Mouse (Mus musculus) C2C12 (cell line): ENCODE measurements around the gene Cyp27a1. TPM values are rescaled to one million over a fixed set of nuclear protein-coding genes. Genes with fewer than 3 reads are reported as not detected.

Experiments used
- H3K27me3 ChIP-seq: one replicate; pipeline ENCODE4 v1.6.1; 2011; ENCODE audit not compliant: control insufficient read depth, insufficient read depth, insufficient read length
- H3K36me3 ChIP-seq: one replicate; pipeline ENCODE4 v1.6.1; 2011; ENCODE audit not compliant: control insufficient read depth, insufficient read depth
- H3K4me3 ChIP-seq: one replicate; pipeline ENCODE4 v1.5.1; 2011; ENCODE audit warnings: mild to moderate bottlenecking, control low read depth; ENCODE audit not compliant: poor library complexity, insufficient read depth, severe bottlenecking
- H3K79me2 ChIP-seq: one replicate; pipeline ENCODE4 v1.6.1; 2011; ENCODE audit not compliant: control insufficient read depth, insufficient read depth
- H3K79me3 ChIP-seq: one replicate; pipeline ENCODE4 v1.6.1; 2011; ENCODE audit warnings: low read depth, control low read depth
- H3ac ChIP-seq: one replicate; pipeline ENCODE3; 2011; ENCODE audit warnings: low read depth; ENCODE audit not compliant: control insufficient read depth, insufficient read length
- CEBPB ChIP-seq: IDR thresholded peaks from one replicate; pipeline ENCODE4 v1.6.1; 2011; ENCODE audit warnings: low read depth, mild to moderate bottlenecking, control low read depth, moderate library complexity
- CTCF ChIP-seq: IDR thresholded peaks from one replicate; pipeline ENCODE4 v1.5.1; 2011; ENCODE audit not compliant: control insufficient read depth, insufficient read depth, insufficient read length
- FOSL1 ChIP-seq: IDR thresholded peaks from one replicate; pipeline ENCODE4 v1.8.0; 2011; ENCODE audit warnings: mild to moderate bottlenecking, low read length; ENCODE audit not compliant: poor library complexity, insufficient read depth, severe bottlenecking
- MAX ChIP-seq: IDR thresholded peaks from one replicate; pipeline ENCODE4 v1.6.1; 2011; ENCODE audit warnings: mild to moderate bottlenecking, control low read depth
- MYOD1 ChIP-seq: IDR thresholded peaks from one replicate; pipeline ENCODE4 v1.6.1; 2011; ENCODE audit warnings: low read depth; ENCODE audit not compliant: control insufficient read depth, insufficient read length
- MYOG ChIP-seq: IDR thresholded peaks from one replicate; pipeline ENCODE4 v1.6.1; 2011; ENCODE audit not compliant: control insufficient read depth, insufficient read length; ENCODE audit errors: extremely low read depth
- USF1 ChIP-seq: IDR thresholded peaks from one replicate; pipeline ENCODE4 v1.6.1; 2011; ENCODE audit warnings: low read depth, mild to moderate bottlenecking, control low read depth, moderate library complexity
- long read RNA-seq, 2 experiments: library from polyadenylated mRNA; unstranded; transcript quantifications; one replicate each; pipeline ENCODE4 v2.0.0; 2019 to 2020
- polyA plus RNA-seq: library from polyadenylated mRNA; unstranded; fragments of >200 nt; fragmentation: generic; extraction: Trizol; gene quantifications from one replicate; pipeline ENCODE4 v1.2.1, GENCODE M21; 2012; ENCODE audit warnings: missing spikeins

Cyp27a1 gene
- 0.05 TPM for polyA plus RNA-seq
- long read RNA-seq, experiment 1, result 0 reads
- long read RNA-seq, experiment 2, result 0 reads

DNA sequence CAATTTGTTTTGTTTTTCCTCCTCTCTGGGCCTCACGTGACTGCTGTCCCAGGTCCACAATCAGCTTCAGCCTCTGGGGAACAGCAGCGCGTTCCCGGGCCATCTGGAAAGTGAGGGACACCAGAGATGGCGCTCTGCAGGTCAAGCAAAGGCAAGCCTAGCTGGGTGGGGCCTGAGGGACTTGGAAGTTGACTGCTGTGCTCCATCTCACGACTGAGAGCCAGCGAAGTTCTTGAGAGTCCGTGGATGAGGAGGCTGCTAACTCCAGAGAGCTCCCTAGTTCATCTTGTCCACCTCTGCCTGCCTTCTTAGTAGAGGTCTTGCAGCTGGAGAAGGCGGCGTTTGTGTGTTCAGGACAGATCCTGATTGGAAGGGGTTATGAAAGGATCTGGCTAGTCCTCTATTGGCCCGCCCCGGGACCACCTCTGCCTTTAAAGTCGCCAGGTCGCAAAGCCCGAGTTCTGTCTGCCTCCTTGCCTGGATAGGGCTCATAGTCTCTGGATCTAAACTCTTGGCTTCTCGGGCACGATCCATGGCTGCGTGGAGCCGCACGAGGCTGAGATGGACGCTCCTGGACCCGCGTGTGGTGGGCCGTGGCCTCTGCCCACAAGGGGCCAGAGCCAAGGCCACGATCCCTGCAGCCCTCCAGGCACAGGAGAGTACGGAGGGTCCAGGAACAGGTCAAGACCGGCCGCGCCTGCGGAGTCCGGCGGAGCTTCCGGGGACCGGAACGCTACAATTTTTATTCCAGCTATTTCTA, at the start of gene Cyp27a1:
Cyp27a1 (plus strand) TSS at position 476 of the 760 bp plus-strand sequence.
- H3K4me3 ChIP-seq, result no peak within 1 kb of the TSS

GRCm38 (mm10) chr1:74665153-74665552, 48.2 kb upstream of the Cyp27a1 start:
- TF ChIP-seq MAX (no peak), FOSL1 (no peak), MYOG (no peak)
- no peaks in the 10 kb centered on the region for H3K27me3 ChIP-seq
- peaks cover 22% of the 10 kb centered on the region for H3K36me3 ChIP-seq
- H3K79me2 ChIP-seq, result peaks cover 84% of the 10 kb centered on the region
- no peak overlapping the region for H3ac ChIP-seq
- H3K79me3 ChIP-seq, result peaks cover 66% of the 10 kb centered on the region
- no peak overlapping the region for H3K4me3 ChIP-seq

More for the DNA sequence above, at the start of gene Cyp27a1:
- Histone ChIP-seq H3K79me2 (no peaks in the 10 kb centered on the region), H3K79me3 (no peaks in the 10 kb centered on the region), H3K36me3 (no peaks in the 10 kb centered on the region), H3ac (no peak within 1 kb of the TSS), H3K27me3 (no peaks in the 10 kb centered on the region)
- no peak for TF ChIP-seq MYOG
- peak; percentile 70 for TF ChIP-seq USF1
- TF ChIP-seq FOSL1, result no peak
- no peak for TF ChIP-seq MYOD1
- no peak for TF ChIP-seq MAX

DNA sequence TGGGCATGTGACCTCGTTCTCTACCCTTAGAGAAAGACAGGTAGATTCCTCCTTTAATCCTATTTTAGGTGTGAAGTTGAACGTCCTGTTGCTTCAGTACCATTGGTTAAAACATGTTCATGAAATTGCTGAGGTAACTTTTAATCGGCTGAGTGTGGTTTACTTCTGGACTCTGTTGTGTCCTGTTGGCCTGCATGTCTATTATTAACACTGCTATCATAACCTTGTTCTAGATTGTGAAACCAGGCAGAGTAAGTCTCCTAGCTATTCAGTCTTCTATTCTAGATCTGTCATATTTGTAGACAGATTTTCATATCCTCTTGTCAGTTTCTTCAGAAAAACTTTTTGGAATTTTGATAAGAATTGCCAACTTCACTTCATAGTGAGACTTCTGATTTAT, 45.0 kb upstream of the Cyp27a1 start:
- Histone ChIP-seq H3ac (no peak overlapping the region), H3K27me3 (no peaks in the 10 kb centered on the region), H3K79me3 (peaks cover 71% of the 10 kb centered on the region), H3K79me2 (peaks cover 98% of the 10 kb centered on the region), H3K4me3 (no peak overlapping the region), H3K36me3 (peaks cover 30% of the 10 kb centered on the region)
- TF ChIP-seq USF1, result no peak
- no peak for TF ChIP-seq MAX
- TF ChIP-seq CTCF, result no peak
- TF ChIP-seq FOSL1, result no peak
- TF ChIP-seq CEBPB, result no peak
- no peak for TF ChIP-seq MYOD1
- no peak for TF ChIP-seq MYOG

DNA sequence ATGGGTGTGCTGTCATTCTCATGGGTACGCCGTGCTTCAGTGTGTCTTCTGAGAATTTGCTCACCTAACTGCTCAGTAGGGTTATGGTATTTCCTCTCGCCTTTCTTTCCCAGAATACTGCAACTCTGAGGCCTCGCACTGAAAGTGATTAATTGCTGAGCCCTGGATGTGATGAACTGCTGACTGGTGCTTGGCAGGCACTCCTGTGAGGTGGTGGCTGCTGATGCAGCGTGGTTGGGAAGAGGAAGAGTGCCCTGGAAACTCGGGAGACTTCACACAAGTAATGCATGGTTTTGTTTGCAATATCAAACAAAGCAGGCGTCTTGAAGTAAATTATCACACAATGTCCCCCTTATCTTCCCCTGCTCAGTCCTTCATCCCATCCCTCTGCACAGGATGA, 40.6 kb upstream of the Cyp27a1 start:
- H3ac ChIP-seq, result no peak overlapping the region
- TF ChIP-seq CEBPB (no peak), MYOG (no peak), FOSL1 (no peak), CTCF (no peak), USF1 (no peak), MAX (no peak), MYOD1 (no peak)
- no peaks in the 10 kb centered on the region for H3K27me3 ChIP-seq
- H3K36me3 ChIP-seq, result peaks cover 31% of the 10 kb centered on the region
- peaks cover 92% of the 10 kb centered on the region for H3K79me2 ChIP-seq
- no peak overlapping the region for H3K4me3 ChIP-seq
- peaks cover 56% of the 10 kb centered on the region for H3K79me3 ChIP-seq

GRCm38 (mm10) chr1:74676863-74677262, 36.5 kb upstream of the Cyp27a1 start:
- no peaks in the 10 kb centered on the region for H3K27me3 ChIP-seq
- TF ChIP-seq CTCF (no peak), CEBPB (no peak), USF1 (no peak), MYOD1 (no peak), FOSL1 (no peak), MYOG (no peak), MAX (no peak)
- H3K79me3 ChIP-seq, result peaks cover 35% of the 10 kb centered on the region
- H3K36me3 ChIP-seq, result peaks cover 64% of the 10 kb centered on the region
- H3ac ChIP-seq, result no peak overlapping the region
- no peak overlapping the region for H3K4me3 ChIP-seq
- peaks cover 50% of the 10 kb centered on the region for H3K79me2 ChIP-seq
